Mouse (Mus musculus) right cerebral cortex, adult 18-20 months (tissue): ENCODE data around the gene C330007P06Rik.
"Not testable (repeated sequence)": the region's sequence is repeated elsewhere in the genome, so short reads cannot be mapped to it uniquely, and the experiment has no call there.

Experiments
- DNase-seq: peaks from one replicate; pipeline ENCODE4 v3.0.0; 2022; ENCODE audit warnings: mixed read lengths

Gene C330007P06Rik

DNA sequence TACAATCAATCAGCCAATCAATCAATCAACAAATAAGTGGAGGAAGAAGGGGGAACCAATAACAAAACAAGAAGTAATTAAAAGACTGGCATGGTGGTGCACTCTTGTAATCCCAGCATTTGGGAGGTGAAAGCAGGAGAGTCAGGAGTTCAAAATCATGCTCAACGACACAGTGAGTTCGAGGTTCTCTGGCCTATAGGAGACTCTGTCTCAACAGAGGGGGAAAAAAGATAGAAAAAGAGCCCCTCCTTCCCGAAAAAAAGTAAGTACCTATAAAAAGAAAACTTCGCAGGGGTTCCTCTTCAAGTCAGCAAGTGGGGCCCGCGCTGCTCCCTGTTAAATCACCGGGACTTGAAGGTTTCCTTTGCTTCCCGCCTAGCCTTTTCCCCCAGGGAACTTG, at the start of gene C330007P06Rik, which contains the start of gene Ube2a:
C330007P06Rik (minus strand) TSS at position 347 of the 400 bp plus-strand sequence.
Ube2a (plus strand) TSS at position 136 of the 400 bp plus-strand sequence.
- no peak for DNase-seq

DNA sequence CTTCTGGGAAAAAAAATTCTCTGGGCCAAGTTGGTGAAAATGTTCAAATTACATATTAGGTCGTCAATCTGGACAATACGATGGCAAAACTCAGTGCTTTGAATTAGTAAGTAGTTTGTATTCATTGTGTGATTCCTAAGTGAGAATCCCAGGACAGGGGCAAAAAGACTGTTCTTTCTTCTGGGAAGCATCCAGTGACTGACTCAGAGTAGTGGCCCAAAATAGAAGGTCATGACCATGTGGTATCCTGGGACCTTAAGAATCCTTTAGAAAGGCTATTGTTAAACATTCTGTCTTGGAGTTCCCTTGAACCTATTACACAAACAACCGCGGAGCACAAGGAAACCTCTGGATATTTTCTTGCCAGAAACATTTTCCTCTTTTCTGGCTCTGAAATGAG, 47.4 kb upstream of the C330007P06Rik start:
- DNase-seq, result no peak

DNA sequence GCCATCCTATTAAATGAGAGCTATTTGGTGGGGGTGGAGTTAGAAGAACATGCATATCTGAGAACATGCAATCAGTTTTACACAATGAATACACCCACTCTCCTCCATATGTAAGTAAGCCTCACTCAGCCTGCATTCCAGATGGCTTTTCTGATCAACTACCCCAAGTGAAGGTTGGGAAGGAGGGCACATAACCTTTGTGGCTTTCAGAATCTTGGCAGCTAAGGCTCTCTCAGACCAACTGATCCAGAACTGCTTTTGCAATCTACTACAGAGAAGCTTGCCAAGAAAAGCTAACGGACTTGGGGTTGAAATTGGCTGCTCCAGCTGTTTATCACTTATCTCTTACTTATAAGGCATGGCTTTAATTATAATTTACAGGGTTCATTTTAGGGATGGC, 43.8 kb upstream of the C330007P06Rik start:
- DNase-seq, result no peak

DNA sequence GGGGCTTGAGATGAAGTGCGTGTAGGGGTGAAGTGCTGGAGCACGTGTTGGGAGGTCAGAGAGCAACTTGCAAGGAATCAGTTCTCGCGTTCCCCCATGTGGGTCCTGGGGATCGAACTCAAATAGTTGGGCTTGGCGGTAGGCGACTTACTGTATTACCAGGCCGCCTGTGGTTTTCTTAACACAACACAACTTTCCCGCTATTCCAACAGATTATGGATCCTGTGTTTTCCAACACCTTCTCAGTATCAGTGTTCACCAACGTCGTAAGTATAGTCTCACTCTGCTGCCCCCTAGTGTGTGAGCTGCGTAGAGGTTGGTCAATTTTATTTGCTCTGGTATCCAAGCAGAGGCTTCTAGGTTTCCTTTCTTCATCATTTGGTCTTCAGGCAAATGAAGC, 37.4 kb upstream of the C330007P06Rik start:
- DNase-seq, result peak; percentile 10

DNA sequence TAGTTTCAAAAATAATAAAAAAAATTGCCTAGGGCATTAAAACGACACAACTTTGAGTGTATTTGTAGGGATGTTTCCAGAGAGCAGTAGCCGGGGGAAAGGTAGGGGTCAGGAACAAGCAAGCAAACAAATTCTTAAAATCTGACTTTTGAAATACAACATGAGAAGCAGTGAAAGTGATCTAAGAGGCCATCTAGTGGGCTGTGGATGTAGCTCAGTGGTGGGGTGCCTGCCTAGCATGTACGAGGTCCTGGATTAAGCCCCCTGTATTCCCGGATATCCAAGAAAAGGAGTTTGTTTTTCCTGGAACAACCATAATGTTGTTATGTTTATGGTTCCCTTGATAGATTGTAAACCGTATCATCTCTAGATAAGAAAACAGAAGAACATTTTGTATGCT, 32.6 kb upstream of the C330007P06Rik start:
- DNase-seq, result no peak

DNA sequence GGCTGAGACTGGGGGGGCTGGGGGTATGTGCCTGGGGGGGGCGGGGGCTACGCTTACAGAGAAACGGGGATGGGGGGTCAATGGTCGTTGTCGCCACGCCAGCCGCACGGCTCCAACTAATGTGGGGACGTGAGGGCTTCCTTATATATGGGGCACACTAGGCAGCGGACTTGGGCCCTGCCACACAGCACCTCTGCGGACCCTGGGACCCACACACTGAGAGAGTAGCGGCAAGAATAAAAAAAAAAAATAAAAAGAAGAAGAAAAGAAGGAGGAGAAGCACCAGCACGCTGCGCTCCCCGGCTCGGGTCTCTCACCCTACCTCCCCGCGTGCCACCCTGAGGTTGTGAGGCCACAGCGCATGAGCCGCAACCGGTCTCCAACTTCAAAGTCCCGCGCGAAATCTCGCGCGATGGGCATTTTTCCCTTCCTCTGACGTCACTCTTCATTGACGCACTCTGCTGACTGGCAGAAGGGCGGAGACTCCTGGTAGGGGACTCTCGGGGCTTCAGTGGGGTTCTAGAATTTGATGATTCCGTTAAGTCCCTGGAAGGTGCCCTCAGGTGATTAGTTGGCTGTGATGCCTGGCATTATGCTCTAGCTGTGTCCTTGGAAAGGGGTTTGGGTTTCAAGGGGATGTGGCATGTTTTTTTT, 29.3 kb upstream of the C330007P06Rik start:
- DNase-seq, result peak; percentile 92

DNA sequence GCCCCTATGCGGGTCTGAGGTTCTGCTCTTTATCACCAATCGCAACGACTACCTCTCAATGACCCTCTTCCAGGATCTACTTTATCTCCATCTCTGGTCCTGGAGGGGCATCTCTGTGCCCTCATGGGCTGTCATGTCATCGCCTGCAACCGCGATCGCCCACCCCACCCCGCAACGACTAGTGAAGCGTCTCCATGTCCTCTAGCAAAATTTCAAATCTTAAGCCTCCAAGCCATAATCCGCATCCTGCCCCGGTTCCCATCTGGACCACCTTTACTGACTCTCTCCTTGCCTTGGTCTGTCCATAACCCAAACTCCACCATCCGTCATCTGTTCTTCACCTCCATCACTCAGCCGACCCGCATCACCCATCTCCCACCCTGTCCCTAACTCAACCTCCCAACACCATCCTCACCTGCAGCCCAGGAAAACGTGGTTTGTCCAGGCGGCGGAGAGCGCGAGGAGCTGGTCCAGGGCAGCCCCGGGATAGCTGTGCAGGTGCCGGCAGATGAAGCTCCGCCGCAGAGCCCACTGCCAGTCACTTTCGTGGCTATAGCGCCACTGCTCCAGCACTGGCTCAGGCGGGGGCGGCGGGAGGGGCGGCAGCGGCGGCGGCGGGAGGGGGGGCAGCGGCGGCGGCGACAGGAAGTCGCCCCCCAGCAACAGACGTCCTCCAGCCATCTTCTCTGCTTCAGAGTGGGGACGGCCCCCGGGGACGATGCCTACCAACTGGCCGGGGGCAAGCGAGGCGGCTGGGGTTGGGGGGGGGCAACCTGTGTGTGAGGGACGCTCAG, 28.6 kb upstream of the C330007P06Rik start, which contains the start of gene Nkrf:
Nkrf (minus strand) TSS at position 579 of the 794 bp plus-strand sequence.
- DNase-seq, result peak; percentile 43

DNA sequence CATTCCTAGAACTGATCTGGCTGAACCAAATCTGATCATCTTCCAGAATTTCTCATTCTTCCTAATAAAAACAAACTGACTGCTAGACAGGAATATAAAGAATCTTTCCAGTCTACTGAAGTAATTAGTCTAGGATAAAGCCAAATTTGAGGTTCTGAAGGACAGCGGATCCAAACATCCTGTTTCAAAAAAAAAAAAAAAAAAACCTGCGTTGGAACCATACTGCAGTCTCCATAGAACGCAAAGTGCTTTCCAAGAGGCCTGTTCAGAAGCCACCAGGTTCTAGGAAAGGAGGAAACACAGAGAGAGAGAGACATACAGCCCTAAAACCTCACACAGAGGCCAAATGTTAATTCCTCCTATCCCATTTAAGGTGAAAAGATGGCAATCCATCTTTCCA, 27.7 kb upstream of the C330007P06Rik start:
- DNase-seq, result no peak

DNA sequence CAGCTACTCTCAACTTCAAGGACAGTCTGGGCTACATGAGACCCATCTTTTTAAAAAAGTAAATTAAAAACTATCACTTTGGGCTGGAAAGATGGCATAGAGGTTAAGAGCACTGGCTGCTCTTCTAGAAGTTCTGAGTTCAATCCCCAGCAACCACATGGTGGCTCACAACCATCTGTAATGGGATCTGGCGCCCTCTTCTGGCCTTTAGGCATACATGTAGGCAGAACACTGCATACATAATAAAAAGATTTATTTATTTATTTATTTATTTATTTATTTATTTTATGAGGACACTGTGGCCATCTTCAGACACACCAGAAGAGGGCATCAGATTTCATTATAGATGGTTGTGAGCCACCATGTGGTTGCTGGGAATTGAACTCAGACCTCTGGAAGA, 25.0 kb upstream of the C330007P06Rik start:
- not testable (repeated sequence) for DNase-seq

DNA sequence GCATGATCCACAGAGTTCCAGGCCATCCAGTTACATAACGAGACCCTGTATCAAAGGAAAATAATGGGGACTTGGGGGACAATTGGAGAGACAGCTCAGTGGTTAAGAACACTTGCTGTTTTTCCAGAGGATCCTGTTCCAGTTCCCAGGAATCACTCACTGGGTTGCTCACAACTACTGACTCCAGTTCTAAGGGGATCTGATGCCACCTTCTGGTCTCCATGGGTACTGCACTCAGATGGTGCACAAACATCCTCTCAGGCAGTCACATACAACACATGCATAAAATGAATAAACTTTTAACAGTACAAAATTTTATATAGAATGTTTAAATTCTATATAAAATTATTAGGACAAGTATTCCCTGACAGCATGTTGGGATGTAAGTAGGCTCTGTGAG, 10.8 kb upstream of the C330007P06Rik start:
- no peak for DNase-seq

DNA sequence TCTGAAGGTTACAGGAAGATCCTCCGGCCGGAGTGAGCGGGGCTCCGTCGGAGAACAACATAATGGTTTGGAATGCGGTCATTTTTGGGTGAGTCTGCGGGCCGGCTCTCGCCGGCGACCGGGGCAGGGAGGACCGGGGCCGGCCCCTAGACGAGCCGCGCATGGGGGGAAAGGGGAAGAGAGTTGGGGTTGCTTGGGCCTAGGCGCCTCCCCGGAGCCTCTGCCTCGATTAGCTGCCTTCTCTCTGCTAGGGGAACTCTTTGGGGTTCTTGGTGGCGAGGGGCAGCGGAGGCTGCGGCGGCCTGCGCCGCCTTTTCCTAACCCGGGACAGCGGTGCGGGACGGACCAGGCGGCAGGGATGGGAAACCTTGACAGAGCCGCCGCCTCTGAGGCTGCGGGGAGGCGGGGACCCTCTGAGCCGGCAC, 805 bp upstream of the C330007P06Rik start:
- no peak for DNase-seq

DNA sequence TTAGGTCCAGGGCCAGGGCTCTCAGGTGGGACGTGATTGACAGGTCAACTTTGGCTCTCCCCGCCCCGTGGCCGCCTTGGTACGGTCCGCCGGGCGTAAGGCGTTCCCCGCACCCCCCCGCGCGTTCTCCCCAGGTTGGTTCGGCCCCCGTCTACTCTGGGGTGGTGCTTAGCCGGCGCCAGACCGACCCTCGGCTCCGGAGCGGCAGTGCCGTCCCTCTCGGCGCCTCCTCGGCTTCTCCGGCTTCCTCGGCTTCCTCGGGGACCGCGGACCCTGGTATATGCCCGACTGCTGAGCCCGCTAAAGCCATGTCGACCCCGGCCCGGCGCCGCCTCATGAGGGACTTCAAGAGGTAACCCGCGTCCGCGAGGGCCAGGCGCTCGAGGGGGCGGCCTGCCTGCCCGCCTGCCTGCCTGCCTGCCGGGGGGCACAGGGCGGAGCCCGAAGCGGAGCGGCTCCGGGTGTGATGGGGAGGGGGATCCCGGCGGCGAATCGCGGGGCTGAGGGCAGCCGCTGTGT, 326 bp upstream of the C330007P06Rik start:
- DNase-seq, result peak; percentile 84

DNA sequence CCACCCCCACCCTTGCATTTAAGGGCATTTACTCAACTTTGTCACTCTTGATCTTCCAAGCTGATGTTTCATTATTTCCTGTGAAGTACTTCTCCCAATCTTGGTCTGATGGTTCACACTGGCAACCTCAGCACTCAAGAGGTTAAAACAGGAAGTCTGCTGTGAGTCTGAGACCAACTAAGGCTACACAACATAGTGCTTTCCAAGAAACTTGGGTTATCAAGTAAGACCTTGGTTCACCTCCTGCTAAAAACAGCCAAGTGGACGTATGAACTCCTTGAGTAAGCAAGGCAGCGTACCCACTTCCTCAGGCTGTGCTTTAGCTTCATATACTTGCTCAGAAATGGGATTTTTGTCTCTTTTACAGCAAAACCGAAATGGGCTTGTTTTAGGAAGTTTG, 3.5 kb downstream of the C330007P06Rik start:
- DNase-seq, result no peak

DNA sequence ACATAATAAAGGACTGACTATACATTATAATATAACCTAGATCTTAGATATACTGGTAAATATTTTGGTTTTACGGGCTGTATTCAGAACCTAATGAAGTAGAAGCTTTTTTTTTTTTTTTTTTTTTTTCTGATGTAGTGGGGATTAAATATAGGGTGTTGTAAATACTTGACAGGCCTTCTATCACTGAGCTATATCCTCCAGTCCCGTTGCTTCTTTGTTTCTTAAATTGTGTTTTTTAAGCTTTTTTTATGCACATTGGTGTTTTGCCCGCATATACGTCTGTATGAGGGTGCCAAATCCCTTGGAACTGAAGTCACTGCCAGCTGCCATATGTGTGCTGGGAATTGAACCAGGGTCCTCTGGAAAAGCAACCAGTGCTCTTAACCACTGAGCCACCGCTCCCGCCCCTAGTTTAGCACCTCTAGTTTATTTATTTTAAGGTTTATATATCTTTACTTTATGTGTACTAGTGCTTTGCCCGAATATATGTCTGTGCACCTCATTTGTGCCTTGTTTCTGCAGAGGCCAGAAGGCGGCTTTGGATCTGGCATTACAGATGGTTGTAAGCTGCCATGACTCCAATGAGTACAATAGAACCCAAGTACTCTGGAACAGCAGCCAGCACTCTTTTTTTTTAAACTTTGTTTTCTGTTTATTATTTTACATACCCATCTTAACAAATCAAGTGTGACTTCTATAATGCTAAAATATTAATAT, 9.1 kb downstream of the C330007P06Rik start:
- DNase-seq, result no peak

DNA sequence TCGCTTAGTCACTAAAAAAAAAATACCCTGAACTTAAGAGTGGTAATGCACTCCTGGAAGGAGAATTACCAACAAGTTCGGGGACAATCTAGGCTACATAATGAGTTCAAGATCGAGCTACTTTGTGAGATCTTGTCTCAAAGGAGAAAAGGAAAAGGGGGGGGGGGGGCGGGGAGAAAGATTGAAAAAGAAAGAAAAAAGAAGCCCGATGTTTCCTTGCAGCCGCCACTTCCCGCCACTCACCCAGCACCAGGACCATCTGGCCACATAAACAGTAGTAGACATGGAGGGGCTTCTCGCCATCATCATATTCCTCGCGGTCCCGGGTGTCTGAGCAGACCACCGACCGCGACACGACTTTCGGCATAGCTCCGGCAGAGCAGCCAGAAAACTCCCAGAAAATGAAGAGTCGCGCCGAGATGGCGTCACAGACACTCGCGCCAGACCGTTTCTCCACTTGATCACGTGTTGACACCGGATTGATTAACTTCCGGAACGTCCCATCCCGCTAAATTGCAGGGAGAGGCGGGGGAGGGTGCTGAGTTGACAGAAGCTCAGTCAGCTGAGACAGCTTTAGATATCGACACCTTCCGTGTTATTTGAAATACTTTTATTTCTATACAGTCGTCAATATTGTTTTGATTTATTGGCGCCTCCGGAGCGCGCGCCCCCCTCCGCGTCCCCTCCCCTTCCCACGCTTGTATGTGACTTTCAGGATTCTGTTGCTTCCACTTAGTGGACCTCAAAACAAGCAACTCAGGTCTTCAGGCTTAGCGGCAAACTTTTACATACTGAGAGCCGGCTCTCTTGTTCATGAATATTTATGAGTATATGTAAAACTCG, 9.9 kb downstream of the C330007P06Rik start:
- peak; percentile 85 for DNase-seq

DNA sequence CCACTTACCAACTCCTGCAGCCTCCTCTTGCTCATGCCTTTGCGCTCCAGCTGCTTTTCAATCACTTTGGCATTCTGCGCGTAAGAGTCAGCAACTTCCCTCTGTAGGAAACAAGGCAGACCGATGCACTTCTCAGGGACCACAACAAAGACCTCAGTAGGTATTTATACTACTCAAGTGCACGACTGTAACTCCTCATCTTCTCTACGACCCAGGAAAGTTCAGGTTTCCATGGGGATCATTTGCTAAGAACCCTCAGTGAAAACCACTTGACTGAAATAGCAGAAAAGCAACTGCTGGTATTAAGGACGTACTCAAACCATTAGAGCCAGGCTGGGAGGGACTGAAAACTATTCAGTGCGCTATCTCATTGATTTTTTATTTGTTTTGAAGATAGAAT, 21.3 kb downstream of the C330007P06Rik start:
- DNase-seq, result no peak

DNA sequence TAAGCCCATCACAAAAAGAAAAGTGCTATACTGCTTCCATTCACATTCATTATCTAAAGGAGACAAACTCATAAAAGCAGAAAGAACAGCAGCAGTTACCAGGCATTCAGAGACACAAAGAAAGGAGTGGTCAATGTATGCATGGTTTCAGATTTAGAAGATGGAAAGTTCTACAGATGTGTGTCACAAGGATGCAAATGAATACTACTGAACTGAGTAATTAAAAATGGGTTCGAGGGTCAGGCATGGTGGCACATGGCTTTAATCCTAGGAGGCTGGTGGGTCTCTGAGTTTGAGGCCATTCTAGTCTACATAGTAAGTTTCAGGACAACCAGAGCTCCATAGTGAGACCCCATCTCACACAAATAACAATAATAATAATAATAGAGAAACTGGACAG, 26.8 kb downstream of the C330007P06Rik start:
- no peak for DNase-seq

DNA sequence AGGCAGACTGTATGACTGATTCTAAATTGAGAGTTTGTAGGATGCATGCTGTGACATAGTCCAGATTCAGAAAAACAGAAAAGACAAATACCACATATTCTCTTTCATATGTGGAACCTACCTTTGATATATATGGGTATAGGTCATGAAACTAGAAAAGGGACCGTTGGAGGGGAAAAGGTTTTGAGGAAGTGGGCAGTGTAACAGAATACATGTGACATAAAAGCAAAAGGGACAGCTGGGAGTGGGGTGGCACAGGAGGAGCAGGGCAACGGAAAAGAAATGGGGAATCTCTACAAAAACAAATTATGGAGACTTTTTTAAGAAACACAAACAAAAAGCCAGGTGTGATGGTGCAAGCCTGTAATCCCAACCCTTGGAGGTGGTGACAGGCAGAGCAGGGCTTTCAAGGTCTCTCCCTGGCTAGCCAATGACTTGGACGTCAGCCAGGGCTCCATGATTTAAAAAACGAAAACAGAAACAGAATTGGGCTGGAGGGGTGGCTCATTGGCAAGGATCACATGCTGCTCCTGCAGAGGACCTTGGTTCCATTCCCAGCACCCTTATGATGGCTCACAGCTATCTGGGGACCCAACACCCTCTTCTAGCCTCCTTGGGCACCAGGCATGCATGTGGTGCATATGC, 30.4 kb downstream of the C330007P06Rik start:
- DNase-seq, result no peak

DNA sequence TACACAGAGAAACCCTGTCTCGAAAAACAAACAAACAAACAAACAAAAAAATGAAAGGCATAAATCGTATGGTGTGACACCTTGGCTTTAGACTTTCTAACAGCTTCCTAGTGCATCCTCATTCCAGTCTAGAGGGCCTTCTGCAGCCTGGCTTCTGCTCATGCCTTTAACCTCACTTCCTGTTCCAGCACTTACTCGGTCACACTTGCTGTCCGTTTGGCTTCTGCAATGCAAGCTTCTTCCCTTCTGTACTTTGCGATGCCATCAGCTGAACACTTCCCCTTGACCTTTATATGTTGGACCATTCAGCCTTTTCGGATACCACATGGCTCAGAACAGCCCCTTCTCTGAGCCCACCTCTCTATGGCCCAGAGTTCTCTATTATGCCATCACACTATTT, 32.2 kb downstream of the C330007P06Rik start:
- no peak for DNase-seq

DNA sequence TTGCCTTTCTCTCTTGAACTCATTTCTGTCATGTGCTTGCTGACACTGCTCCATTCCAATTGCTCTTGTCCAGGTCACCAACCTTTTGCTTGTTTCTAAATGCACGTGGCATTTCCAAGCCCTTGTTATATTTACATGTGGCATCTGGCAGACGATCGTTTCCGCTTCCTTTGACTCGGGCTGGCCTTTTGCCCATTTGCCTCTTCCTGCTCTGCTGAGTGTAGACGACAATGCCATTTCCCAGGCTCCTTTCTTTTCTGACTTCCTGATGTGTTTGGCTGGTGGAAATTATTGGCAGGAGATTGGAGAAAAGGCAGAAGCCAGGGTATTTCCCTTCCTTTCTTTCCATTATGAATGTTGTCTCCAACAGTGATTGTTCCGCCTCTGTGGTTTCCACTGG, 34.5 kb downstream of the C330007P06Rik start:
- no peak for DNase-seq

DNA sequence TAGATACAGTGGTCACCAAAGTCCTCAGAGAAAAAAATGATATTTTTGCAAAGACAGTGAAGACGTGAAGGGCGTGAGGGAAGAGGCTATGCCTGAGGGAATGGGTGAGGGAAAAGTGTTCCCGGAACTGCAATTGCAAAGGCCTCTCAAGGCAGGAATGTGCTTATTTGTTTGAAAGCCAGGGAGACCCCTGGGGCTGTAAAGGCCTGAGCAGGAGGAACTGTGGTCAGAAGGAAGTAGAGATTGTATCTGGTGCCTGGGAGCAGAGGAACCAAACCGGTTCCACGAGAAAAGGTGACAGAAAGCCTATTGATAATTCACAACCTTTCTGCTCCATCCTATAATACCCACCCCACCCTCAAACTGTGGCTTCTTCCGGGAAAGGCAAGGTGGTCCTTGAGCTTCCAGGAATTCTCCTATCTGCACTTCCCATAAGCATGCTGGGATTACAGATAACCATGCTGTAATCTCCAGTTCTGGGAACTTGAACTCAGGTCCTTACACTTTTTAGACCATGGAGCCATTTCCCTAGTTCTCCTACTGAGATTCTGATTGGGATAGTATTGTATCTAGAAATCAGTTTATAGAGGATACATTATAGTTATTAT, 36.7 kb downstream of the C330007P06Rik start:
- no peak for DNase-seq
